Mouse (Mus musculus) midbrain, embryonic 13.5 days (tissue): ENCODE results near the gene Gm45837. TPM values are rescaled to one million over a fixed set of nuclear protein-coding genes. Genes with fewer than 3 reads are reported as not detected.

Source experiments
- ATAC-seq: fragments of 200-750 bp; cut with Nextera tagmentation; 2 replicates; pipeline ENCODE4 v1.8.0; 2017; ENCODE audit warnings: mild to moderate bottlenecking, moderate TSS enrichment, moderate library complexity
- H3K27ac ChIP-seq: fragments of 300-500 bp; sonication (generic); 2 replicates; pipeline ENCODE4 v1.5.1; 2015; ENCODE audit warnings: inconsistent platforms, mild to moderate bottlenecking, moderate library complexity
- H3K27me3 ChIP-seq: fragments of 300-500 bp; sonication (generic); 2 replicates; pipeline ENCODE4 v1.6.1; 2015; ENCODE audit warnings: mild to moderate bottlenecking, inconsistent platforms
- H3K36me3 ChIP-seq: fragments of 300-500 bp; sonication (generic); 2 replicates; pipeline ENCODE4 v1.6.1; 2015; ENCODE audit warnings: mild to moderate bottlenecking, inconsistent platforms
- H3K4me1 ChIP-seq: fragments of 300-500 bp; sonication (generic); replicated peaks from 2 replicates; pipeline ENCODE4 v1.6.1; 2015; ENCODE audit warnings: inconsistent platforms
- H3K4me2 ChIP-seq: fragments of 300-500 bp; sonication (generic); replicated peaks from 2 replicates; pipeline ENCODE4 v1.6.1; 2015; ENCODE audit warnings: moderate library complexity, mild to moderate bottlenecking, inconsistent platforms
- H3K4me3 ChIP-seq: fragments of 300-500 bp; sonication (generic); replicated peaks from 2 replicates; pipeline ENCODE4 v1.5.1; 2015; ENCODE audit warnings: mild to moderate bottlenecking, inconsistent platforms
- H3K9ac ChIP-seq: fragments of 300-500 bp; sonication (generic); replicated peaks from 2 replicates; pipeline ENCODE4 v1.6.1; 2015; ENCODE audit warnings: mild to moderate bottlenecking, inconsistent platforms
- H3K9me3 ChIP-seq: fragments of 300-500 bp; sonication (generic); 2 replicates; pipeline ENCODE4 v1.6.1; 2016; ENCODE audit warnings: mild to moderate bottlenecking, inconsistent platforms
- WGBS: fragments of 180-500 bp; shearing (Covaris S2); methylation state at CpG from one replicate; pipeline ENCODE4 v1.1.7; 2015; 5-methylcytosine and 5-hydroxymethylcytosine counted together
- polyA plus RNA-seq: library from polyadenylated mRNA; unstranded; fragments of >200 nt; fragmentation: Nextera tagmentation; extraction: Ambion mirVana; gene quantifications from 2 replicates; pipeline ENCODE4 v1.2.1, GENCODE M21; 2015

The Gm45837 gene
- polyA plus RNA-seq, 1 experiment from 2014 or later: not detected

DNA sequence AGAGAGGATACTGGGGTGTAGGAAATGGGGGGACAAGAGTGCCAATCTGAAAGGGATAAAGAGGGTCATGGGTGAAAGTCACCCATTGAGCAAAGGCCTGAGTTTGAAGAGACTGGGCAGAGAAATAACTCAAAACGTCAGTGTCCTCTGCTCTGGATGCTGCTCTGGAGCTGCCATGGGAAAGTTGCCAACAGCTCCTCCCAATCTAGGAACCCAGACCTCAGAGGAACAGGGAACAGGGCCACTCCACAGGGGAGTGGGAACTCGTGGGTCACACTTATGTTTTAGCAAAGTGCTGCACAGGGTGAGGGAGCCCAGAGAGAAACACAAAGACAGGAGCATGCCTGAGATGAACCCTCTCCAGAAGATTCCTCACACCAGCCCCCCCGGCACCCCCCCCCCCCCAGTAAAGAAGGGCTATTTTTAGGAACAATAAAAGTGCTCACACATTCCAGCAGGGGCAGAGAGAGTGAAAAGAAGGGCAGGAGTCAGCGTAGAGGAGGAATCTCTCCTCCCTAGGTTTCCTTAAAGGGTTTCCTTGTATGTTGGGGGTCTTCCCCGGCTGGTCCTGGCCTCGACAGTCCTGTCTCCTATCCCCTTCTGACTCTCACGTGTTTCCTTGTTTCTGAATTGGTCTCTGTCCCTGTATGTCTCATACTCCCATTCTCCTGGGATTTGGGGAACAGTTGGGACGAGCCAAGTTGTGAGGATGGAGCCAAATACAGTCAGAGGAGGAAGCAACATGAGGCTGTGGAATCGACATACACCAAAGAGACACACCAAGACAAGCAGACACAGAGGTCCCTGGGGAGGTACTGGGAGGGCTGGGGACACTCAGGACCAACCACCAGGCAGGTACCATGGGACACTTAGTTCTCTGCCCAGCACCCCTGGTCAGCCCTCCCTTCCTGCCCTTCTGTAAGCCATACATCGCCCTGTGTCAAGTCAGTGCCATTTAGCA lies 62.2 kb downstream of the Gm45837 start:
- no peak overlapping the region for H3K4me2 ChIP-seq
- WGBS: 63% methylated on average over 10 of the region's 10 CpGs
- no peak overlapping the region for H3K9ac ChIP-seq
- no peaks in the 10 kb centered on the region for H3K9me3 ChIP-seq
- no peaks in the 10 kb centered on the region for H3K36me3 ChIP-seq
- no peak for ATAC-seq
- H3K27me3 ChIP-seq: no peaks in the 10 kb centered on the region
- H3K4me1 ChIP-seq: 0 out of 2 replicates have a peak, but pooled peaks cover 2% of the 10 kb centered on the region
- no peak overlapping the region for H3K4me3 ChIP-seq
- H3K27ac ChIP-seq: no peak overlapping the region

DNA sequence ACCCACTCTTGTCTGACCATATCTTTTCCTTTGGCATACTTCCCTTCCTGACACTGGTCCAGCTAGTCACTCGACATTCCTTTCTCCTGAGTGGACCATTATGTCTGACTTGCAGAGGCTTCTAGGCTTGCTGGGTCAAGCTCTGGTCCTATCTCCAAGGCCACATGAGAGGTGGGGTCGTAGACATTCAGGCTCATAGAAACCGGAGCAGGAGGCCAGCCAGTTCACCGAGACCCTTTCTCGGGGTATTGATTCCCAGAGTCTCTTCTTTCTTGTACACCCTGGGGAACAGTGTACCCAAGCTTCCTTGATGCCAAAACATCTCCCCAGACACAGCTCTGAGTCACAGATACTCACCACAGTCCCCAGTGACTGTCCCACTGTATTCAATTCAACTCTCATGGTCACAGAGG lies 63.7 kb downstream of the Gm45837 start:
- Histone ChIP-seq H3K4me3 (no peak overlapping the region), H3K36me3 (no peaks in the 10 kb centered on the region), H3K4me1 (0 out of 2 replicates have a peak, but pooled peaks cover 2% of the 10 kb centered on the region), H3K9me3 (no peaks in the 10 kb centered on the region), H3K4me2 (no peak overlapping the region), H3K27me3 (no peaks in the 10 kb centered on the region), H3K9ac (no peak overlapping the region), H3K27ac (no peak overlapping the region)
- ATAC-seq: no peak
- WGBS: 92% methylated on average over 5 of the region's 5 CpGs

DNA sequence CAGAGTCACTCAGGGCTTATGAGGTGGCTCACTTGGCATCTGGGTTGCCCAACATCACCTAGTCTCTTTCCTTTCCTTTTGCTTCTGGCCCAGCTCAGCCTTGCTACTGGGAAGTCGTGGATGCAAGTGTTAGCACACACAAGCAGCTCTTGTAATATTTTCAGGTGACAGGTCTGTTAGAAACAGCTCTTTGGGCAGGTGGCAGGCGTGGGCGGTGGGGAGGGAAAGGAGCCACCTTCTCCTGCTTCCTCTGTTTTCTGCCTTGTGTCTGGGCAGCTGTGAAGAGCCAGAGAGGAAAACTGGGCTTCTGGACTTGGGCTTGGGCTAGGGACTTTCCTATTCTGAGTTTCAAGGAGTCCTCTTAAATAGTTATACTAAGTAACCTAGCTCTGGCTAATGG lies 65.3 kb downstream of the Gm45837 start:
- Histone ChIP-seq H3K36me3 (no peaks in the 10 kb centered on the region), H3K4me1 (0 out of 2 replicates have a peak, but pooled peaks cover 2% of the 10 kb centered on the region), H3K4me2 (no peak overlapping the region), H3K4me3 (no peak overlapping the region), H3K27ac (no peak overlapping the region), H3K27me3 (no peaks in the 10 kb centered on the region), H3K9ac (no peak overlapping the region), H3K9me3 (no peaks in the 10 kb centered on the region)
- 81% methylated on average over 3 of the region's 3 CpGs for WGBS
- no peak for ATAC-seq

DNA sequence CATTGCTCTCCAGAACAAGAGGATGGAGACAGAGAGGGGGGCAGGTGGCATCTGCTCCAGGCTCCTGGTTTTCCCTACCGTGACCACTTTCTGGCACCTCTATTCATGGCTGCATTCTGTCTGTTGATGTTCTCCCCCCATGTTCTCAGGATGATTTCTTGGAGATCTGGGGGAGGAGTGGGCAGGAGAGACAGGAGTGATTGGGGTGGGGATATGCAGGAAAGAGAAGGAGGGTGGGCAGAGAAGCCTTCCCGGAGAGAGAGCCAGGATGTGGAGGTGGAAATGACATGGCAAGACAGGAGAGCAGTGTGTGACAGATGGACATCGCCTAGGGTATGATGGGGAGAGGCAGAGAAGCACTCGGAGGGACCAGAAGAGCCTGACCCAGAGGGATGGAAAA lies 65.8 kb downstream of the Gm45837 start:
- Histone ChIP-seq H3K36me3 (no peaks in the 10 kb centered on the region), H3K27ac (no peak overlapping the region), H3K4me1 (0 out of 2 replicates have a peak, but pooled peaks cover 2% of the 10 kb centered on the region), H3K9ac (no peak overlapping the region; the same call in 1 of the 2 replicates), H3K4me3 (no peak overlapping the region), H3K27me3 (no peaks in the 10 kb centered on the region), H3K4me2 (no peak overlapping the region), H3K9me3 (no peaks in the 10 kb centered on the region)
- no peak for ATAC-seq
- 83% methylated on average over 4 of the region's 4 CpGs for WGBS

DNA sequence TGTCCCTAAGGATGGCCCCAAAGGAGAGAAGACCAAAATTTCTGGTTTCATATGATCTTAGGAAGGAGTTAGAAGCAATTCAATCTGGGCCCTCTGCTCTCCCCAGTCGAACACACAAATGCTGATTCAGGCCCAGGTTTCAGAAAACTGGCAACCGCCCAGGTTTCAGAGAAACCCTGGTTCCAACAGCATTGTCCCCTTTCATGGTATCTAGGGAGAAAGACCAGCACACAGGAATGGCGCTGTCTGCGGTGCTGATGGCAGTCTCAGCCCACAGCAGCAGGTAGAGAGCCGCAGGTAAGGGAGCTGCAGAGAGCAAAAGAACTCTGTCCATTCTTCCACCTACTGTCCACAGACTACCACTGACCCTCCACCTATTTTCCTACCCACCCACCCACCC lies 66.5 kb downstream of the Gm45837 start:
- 52% methylated on average over 5 of the region's 5 CpGs for WGBS
- no peaks in the 10 kb centered on the region for H3K36me3 ChIP-seq
- H3K9ac ChIP-seq: no peak overlapping the region
- H3K27ac ChIP-seq: no peak overlapping the region
- no peak overlapping the region for H3K4me3 ChIP-seq
- H3K9me3 ChIP-seq: no peaks in the 10 kb centered on the region
- H3K27me3 ChIP-seq: no peaks in the 10 kb centered on the region
- H3K4me1 ChIP-seq: no peaks in the 10 kb centered on the region
- H3K4me2 ChIP-seq: no peak overlapping the region
- ATAC-seq: no peak

DNA sequence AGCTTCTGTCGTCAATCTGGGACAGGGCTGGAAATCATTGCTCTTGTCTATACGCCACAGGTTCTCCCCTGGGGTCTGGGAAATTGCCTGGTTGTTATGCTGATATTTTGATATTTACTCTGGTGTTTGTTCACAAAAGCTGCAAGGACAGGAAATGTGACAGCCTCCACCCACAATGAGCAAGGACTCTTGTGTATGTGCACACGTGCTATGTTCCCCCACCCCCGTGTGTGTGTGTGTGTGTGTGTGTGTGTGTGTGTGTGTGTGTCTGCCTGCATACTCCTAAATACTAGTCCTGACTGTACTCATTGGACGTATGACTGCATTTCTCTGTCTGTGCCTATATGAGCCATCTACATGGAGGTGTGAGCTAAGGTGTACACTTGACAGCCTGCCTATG lies 67.4 kb downstream of the Gm45837 start:
- no peaks in the 10 kb centered on the region for H3K36me3 ChIP-seq
- H3K27me3 ChIP-seq: no peaks in the 10 kb centered on the region
- no peak overlapping the region for H3K9ac ChIP-seq
- H3K4me3 ChIP-seq: no peak overlapping the region
- H3K4me2 ChIP-seq: no peak overlapping the region
- WGBS: 74% methylated on average over 5 of the region's 5 CpGs
- no peak overlapping the region for H3K27ac ChIP-seq
- no peaks in the 10 kb centered on the region for H3K9me3 ChIP-seq
- no peak for ATAC-seq
- no peaks in the 10 kb centered on the region for H3K4me1 ChIP-seq

DNA sequence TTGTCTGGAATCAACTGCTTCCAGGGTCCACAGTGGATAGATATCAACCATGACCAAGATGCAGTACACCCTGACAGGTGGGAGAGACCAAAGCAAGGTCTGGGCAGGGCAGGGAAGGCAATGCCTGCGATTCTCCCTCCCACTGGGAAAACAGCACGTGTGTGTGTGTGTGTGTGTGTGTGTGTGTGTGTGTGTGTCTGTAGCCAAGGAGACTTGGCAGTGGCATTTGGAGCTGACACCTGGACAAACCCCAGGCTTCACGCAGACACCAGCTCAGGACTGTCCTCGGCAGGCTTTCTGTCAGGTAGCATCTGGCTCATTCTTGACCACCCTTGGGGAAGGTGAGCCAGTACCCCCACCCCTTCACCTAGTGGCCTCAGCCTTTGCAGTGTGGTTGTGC lies 69.2 kb downstream of the Gm45837 start:
- Histone ChIP-seq H3K4me3 (no peak overlapping the region), H3K9me3 (no peaks in the 10 kb centered on the region), H3K4me2 (no peak overlapping the region), H3K9ac (no peak overlapping the region), H3K4me1 (no peaks in the 10 kb centered on the region), H3K36me3 (no peaks in the 10 kb centered on the region), H3K27ac (no peak overlapping the region), H3K27me3 (no peaks in the 10 kb centered on the region)
- WGBS: 74% methylated on average over 4 of the region's 4 CpGs
- ATAC-seq: no peak

DNA sequence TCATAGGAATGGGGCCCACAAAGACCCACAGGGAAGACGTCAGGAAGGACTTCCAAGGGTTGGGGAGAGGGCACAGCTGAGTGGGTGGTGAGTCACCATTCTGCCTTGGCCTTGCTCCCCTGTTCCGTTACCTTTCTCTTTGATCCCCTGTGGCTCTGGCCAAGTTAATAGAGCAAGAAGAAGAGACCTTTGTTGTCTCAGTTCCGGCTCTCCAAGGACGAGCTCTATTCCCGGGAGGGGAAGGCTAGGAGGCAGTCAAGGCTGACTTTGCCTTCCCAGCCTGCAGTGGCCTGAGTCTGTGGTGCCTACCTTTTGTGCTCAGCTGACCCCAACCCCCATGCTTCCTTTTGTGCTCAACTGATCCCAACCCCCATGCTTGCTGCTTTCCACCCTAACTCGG lies 70.0 kb downstream of the Gm45837 start:
- H3K4me2 ChIP-seq: no peak overlapping the region
- H3K36me3 ChIP-seq: no peaks in the 10 kb centered on the region
- ATAC-seq: no peak
- H3K9me3 ChIP-seq: no peaks in the 10 kb centered on the region
- no peak overlapping the region for H3K9ac ChIP-seq
- no peaks in the 10 kb centered on the region for H3K27me3 ChIP-seq
- WGBS: 45% methylated on average over 6 of the region's 6 CpGs
- no peak overlapping the region for H3K4me3 ChIP-seq
- no peak overlapping the region for H3K27ac ChIP-seq
- H3K4me1 ChIP-seq: no peaks in the 10 kb centered on the region

DNA sequence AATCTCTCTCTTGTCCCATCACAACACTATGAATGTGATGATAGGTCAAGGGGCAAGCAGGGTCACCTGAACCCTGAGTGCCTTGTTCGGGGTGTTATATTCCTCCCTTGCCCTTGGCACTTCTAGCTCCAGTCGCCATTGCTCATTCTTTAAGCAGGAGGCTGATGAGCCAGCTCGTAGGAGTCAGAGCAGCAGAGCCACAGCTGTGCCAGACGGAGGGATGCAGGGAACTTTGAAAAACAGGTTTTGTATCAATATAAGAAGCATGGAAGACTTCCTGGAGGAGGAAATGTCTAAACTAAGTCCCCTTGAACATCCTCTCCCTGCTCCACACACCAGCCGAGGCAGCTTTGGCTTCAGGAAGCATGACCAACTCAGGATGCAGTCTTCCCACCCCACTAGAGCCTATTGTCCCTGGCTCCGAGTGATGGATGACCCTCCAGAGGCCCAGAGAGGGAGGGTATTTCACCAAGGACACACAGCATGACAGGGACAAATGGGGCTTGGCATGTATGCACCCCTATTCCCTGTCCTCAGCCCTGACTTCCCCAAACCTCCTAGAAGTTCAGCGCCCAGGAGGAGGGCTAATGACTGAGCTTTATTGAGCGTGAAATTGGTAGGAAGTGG lies 71.3 kb downstream of the Gm45837 start:
- Histone ChIP-seq H3K4me1 (no peaks in the 10 kb centered on the region), H3K4me3 (no peak overlapping the region), H3K27me3 (no peaks in the 10 kb centered on the region), H3K36me3 (no peaks in the 10 kb centered on the region), H3K4me2 (no peak overlapping the region), H3K27ac (no peak overlapping the region), H3K9ac (no peak overlapping the region), H3K9me3 (no peaks in the 10 kb centered on the region)
- 74% methylated on average over 8 of the region's 8 CpGs for WGBS
- no peak for ATAC-seq

DNA sequence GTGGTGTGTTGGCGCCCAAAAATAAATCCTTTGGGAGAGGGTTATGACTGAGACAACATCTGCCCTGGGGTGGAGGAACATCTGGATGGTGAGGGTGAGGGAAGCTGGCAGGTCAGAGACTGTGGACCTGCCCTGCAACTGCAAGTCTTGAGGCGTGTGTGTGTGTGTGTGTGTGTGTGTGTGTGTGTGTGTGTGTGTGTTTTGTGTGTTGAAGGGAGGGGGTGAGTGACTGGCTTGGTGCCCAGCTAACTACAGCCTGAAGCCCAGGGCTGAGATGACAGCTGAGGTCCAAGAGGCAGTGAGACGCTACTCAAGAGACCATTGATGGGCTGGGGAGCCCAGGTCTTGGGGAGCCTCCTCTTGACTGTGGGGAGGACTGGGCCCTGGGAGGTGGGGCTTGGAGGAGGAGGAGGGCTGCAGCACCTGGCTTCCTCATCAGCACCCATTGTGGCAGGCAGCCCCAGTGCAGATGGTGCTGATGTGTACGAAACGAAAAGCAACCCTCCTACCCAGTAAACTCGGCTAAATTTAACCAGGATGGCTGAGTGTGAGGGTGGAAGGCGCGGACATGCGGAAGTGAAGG lies 71.9 kb downstream of the Gm45837 start:
- ATAC-seq: peak; percentile 43
- no peak overlapping the region for H3K9ac ChIP-seq
- H3K4me3 ChIP-seq: no peak overlapping the region
- no peaks in the 10 kb centered on the region for H3K9me3 ChIP-seq
- no peaks in the 10 kb centered on the region for H3K27me3 ChIP-seq
- H3K36me3 ChIP-seq: no peaks in the 10 kb centered on the region
- WGBS: 79% methylated on average over 9 of the region's 9 CpGs
- no peak overlapping the region for H3K27ac ChIP-seq
- H3K4me1 ChIP-seq: no peaks in the 10 kb centered on the region
- H3K4me2 ChIP-seq: no peak overlapping the region

DNA sequence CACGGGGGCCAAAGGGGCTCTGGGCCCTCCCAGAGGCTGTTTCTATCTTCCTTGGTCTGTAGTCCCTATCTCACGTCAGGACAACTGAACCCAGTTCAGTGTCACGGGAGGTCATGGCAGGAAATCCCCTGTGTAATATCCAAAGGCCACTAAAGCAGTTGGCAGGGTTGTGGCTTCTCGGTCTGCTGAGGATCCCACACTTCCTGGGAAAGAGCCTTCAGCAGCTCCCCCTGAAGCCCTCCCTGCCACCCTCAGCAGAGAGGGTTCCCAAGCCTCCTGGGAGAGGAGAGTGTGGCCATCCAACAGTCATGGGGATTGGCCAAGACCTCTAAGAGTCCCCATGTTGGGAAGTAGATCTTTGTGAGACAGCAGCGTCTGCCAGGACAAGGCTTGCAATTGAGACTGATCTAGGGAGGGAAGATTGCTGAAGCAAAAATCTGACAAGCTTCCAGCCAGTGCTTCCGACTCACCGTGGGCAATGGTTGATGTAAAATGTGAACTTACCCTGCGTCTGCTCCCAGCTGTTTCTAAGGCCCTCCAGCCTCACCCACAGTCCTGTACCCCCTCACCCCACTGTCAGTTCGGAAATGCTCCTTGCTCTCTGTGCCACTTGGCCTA lies 72.9 kb downstream of the Gm45837 start:
- ATAC-seq: no peak
- H3K4me2 ChIP-seq: no peak overlapping the region
- no peaks in the 10 kb centered on the region for H3K36me3 ChIP-seq
- no peak overlapping the region for H3K9ac ChIP-seq
- no peak overlapping the region for H3K4me3 ChIP-seq
- no peak overlapping the region for H3K27ac ChIP-seq
- no peaks in the 10 kb centered on the region for H3K4me1 ChIP-seq
- 72% methylated on average over 9 of the region's 9 CpGs for WGBS
- no peaks in the 10 kb centered on the region for H3K9me3 ChIP-seq
- H3K27me3 ChIP-seq: no peaks in the 10 kb centered on the region

DNA sequence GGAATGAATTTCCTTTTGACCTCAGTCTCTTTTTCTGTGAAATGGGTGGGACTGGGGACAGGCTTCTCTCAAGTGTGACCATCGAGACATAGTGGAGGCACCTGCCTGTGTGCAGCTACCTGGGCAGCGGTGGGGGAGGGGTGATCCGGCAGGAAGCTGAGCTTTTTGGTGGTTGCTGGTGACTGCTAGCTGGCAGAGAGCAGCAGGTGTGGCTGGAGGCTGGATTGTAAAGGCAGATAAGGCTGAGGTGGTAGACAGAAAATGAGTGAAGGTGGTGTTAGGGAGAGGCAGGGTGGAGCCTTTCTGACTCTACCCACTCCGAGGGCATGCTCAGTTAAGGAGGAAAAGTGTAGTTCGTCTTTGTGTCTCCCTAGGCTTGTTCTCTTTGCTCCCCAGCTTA lies 76.4 kb downstream of the Gm45837 start:
- no peaks in the 10 kb centered on the region for H3K36me3 ChIP-seq
- WGBS: 77% methylated on average over 5 of the region's 5 CpGs
- ATAC-seq: no peak

More for the DNA sequence above, 76.4 kb downstream of the Gm45837 start:
- Histone ChIP-seq H3K9ac (no peak overlapping the region), H3K4me2 (no peak overlapping the region), H3K9me3 (no peaks in the 10 kb centered on the region), H3K27me3 (no peaks in the 10 kb centered on the region), H3K27ac (no peak overlapping the region), H3K4me3 (no peak overlapping the region), H3K4me1 (no peaks in the 10 kb centered on the region)
